Mouse (Mus musculus) forebrain, embryonic 15.5 days (tissue): Measurements from ENCODE around the gene Rhbg. TPM values are rescaled to one million over a fixed set of nuclear protein-coding genes. Genes with fewer than 3 reads are reported as not detected.
A peak's percentile ranks its signal among the peaks of the same experiment; 100 is the strongest.
"Not testable (repeated sequence)": the region's sequence is repeated elsewhere in the genome, so short reads cannot be mapped to it uniquely, and the experiment has no call there.

ENCODE experiments used
- ATAC-seq: fragments of 200-750 bp; cut with Nextera tagmentation; replicated peaks from 2 replicates; pipeline ENCODE4 v1.8.0; 2017; ENCODE audit warnings: mild to moderate bottlenecking, moderate TSS enrichment, moderate library complexity
- H3K27ac ChIP-seq: fragments of 300-500 bp; sonication (generic); replicated peaks from 2 replicates; pipeline ENCODE4 v1.5.1; 2015; ENCODE audit warnings: mild to moderate bottlenecking, inconsistent platforms
- H3K27me3 ChIP-seq: fragments of 300-500 bp; sonication (generic); 2 replicates; pipeline ENCODE4 v1.6.1; 2015; ENCODE audit warnings: inconsistent platforms
- H3K36me3 ChIP-seq: fragments of 300-500 bp; sonication (generic); 2 replicates; pipeline ENCODE4 v1.6.1; 2015; ENCODE audit warnings: mild to moderate bottlenecking, inconsistent platforms
- H3K4me1 ChIP-seq: fragments of 300-500 bp; sonication (generic); 2 replicates; pipeline ENCODE4 v1.6.1; 2015; ENCODE audit warnings: inconsistent platforms
- H3K4me2 ChIP-seq: fragments of 300-500 bp; sonication (generic); replicated peaks from 2 replicates; pipeline ENCODE4 v1.6.1; 2015; ENCODE audit warnings: mild to moderate bottlenecking, inconsistent platforms
- H3K4me3 ChIP-seq: fragments of 300-500 bp; sonication (generic); 2 replicates; pipeline ENCODE4 v1.5.1; 2015; ENCODE audit warnings: mild to moderate bottlenecking, inconsistent platforms
- H3K9ac ChIP-seq: fragments of 300-500 bp; sonication (generic); replicated peaks from 2 replicates; pipeline ENCODE4 v1.6.1; 2015; ENCODE audit warnings: mild to moderate bottlenecking, inconsistent platforms
- H3K9me3 ChIP-seq: fragments of 300-500 bp; sonication (generic); 2 replicates; pipeline ENCODE4 v1.6.1; 2016; ENCODE audit warnings: inconsistent platforms
- WGBS: fragments of 180-500 bp; shearing (Covaris S2); methylation state at CpG from one replicate; pipeline ENCODE4 v1.1.7; 2015; ENCODE audit warnings: mixed read lengths; 5-methylcytosine and 5-hydroxymethylcytosine counted together
- polyA plus RNA-seq: library from polyadenylated mRNA; unstranded; fragments of >200 nt; fragmentation: Nextera tagmentation; extraction: Ambion mirVana; gene quantifications from 2 replicates; pipeline ENCODE4 v1.2.1, GENCODE M21; 2015

Gene Rhbg
- polyA plus RNA-seq, 1 experiment from 2014 or later, result 0.14 TPM

GRCm38 (mm10) chr3:88281141-88281916 lies 26.8 kb upstream of the Rhbg start:
- H3K27me3 ChIP-seq, H3K27ac ChIP-seq, H3K9ac ChIP-seq, H3K4me2 ChIP-seq, H3K9me3 ChIP-seq, ATAC-seq, H3K36me3 ChIP-seq, H3K4me1 ChIP-seq, H3K4me3 ChIP-seq: not testable (repeated sequence)
- 40% methylated on average over 11 of the region's 11 CpGs for WGBS

DNA sequence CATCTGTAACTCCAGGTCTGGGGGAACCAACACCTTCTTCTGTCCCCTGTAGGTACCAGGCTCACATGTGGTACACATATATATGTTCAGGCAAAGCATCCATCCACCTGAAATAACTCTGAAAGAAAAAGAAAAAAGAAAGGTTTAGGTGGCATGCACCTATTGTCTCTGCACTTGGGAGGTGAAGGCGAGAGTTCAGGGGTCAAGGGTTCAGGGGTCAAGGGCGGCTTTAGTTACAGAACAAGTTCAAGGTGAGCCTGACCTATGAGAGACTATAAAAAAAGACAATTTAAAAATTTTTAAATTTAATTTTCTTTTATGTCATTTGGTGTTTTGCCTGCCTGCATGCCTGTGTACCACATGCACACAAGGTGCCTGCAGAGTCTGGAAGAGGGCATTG lies 25.5 kb upstream of the Rhbg start:
- H3K4me3 ChIP-seq, result no peak overlapping the region
- ATAC-seq, result no peak
- 88% methylated on average over 2 of the region's 2 CpGs for WGBS
- no peak overlapping the region for H3K9ac ChIP-seq
- H3K27ac ChIP-seq, result no peak overlapping the region
- no peaks in the 10 kb centered on the region for H3K36me3 ChIP-seq
- H3K4me2 ChIP-seq, result no peak overlapping the region
- no peaks in the 10 kb centered on the region for H3K4me1 ChIP-seq
- H3K9me3 ChIP-seq, result no peaks in the 10 kb centered on the region
- no peaks in the 10 kb centered on the region for H3K27me3 ChIP-seq

GRCm38 (mm10) chr3:88276529-88277143 lies 22.1 kb upstream of the Rhbg start:
- H3K9me3 ChIP-seq, result no peaks in the 10 kb centered on the region
- ATAC-seq, result no peak
- no peak overlapping the region for H3K9ac ChIP-seq
- 54% methylated on average over 7 of the region's 7 CpGs for WGBS
- H3K27me3 ChIP-seq, result no peaks in the 10 kb centered on the region
- no peak overlapping the region for H3K4me2 ChIP-seq
- H3K27ac ChIP-seq, result no peak overlapping the region
- H3K4me1 ChIP-seq, result no peaks in the 10 kb centered on the region
- H3K36me3 ChIP-seq, result no peaks in the 10 kb centered on the region
- no peak overlapping the region for H3K4me3 ChIP-seq

DNA sequence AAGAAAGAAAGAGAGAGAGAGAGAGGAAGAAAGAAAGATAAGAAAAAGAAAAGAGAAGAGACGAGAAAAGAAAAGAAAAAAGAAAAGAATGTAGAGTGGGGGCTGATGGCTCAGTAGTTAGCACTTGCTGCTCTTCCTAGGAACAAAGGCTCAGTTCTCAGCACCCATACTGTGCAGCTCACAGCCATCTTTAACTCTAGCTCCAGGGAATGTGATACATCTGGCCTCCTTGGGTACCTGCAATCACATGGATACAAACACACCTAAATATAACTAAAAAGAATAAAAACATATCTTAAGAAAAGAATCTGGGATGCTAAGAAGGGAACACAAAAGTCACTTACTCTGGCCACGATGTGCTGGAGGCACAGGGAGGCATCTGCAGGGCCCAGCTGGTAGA lies 21.6 kb upstream of the Rhbg start:
- no peak overlapping the region for H3K4me3 ChIP-seq
- WGBS, result 77% methylated on average over 2 of the region's 2 CpGs
- ATAC-seq, result no peak

DNA sequence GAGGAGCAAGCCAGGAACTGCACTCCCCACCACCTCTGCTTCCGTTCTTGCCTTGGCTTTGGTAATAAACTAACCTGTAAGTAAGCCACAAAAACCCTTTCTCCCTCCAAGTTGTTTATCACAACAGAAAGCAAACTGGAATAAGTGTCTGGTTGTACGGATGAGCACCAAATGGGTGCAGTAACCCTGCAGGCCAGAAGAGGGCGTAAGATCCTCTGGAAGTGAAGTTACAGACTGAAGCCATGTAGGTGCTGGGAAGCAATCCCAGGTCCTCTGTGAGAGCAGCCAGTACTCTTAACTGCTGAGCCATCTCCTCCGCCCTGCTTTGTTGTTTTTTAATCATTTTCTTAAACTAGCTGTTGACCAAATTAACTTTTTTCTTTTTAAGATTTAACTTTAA lies 19.5 kb upstream of the Rhbg start:
- no peaks in the 10 kb centered on the region for H3K27me3 ChIP-seq
- H3K4me1 ChIP-seq, result no peaks in the 10 kb centered on the region
- no peak overlapping the region for H3K4me3 ChIP-seq
- 91% methylated on average over 4 of the region's 4 CpGs for WGBS
- no peak for ATAC-seq
- H3K27ac ChIP-seq, result no peak overlapping the region
- no peaks in the 10 kb centered on the region for H3K36me3 ChIP-seq
- H3K9ac ChIP-seq, result no peak overlapping the region
- H3K9me3 ChIP-seq, result no peaks in the 10 kb centered on the region
- H3K4me2 ChIP-seq, result no peak overlapping the region

More for the DNA sequence above, 21.6 kb upstream of the Rhbg start:
- Histone ChIP-seq H3K36me3 (no peaks in the 10 kb centered on the region), H3K9ac (no peak overlapping the region), H3K9me3 (no peaks in the 10 kb centered on the region), H3K27ac (no peak overlapping the region), H3K27me3 (no peaks in the 10 kb centered on the region), H3K4me1 (no peaks in the 10 kb centered on the region), H3K4me2 (no peak overlapping the region)

DNA sequence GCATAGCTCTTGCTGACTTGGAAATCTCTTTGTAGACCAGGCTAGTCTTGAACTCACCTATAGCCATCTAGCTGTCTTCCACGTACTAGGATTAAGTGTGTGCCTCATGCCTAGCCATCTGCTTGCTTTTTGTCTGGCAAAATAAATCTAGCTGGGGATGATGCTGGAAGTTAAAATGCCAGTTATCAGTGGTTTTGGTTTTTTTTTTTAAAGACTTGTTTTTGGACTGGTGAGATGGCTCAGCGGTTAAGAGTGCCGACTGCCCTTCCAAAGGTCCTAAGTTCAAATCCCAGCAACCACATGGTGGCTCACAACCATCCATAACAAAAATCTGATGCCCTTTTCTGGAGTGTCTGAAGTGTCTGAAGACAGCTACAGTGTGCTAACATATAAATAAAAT lies 17.4 kb upstream of the Rhbg start:
- no peaks in the 10 kb centered on the region for H3K27me3 ChIP-seq
- no peak overlapping the region for H3K9ac ChIP-seq
- no peaks in the 10 kb centered on the region for H3K4me1 ChIP-seq
- no peak overlapping the region for H3K27ac ChIP-seq
- H3K4me2 ChIP-seq, result no peak overlapping the region
- H3K36me3 ChIP-seq, result no peaks in the 10 kb centered on the region
- no peak for ATAC-seq
- WGBS, result 94% methylated on average over 3 of the region's 3 CpGs
- H3K9me3 ChIP-seq, result no peaks in the 10 kb centered on the region
- H3K4me3 ChIP-seq, result no peak overlapping the region

DNA sequence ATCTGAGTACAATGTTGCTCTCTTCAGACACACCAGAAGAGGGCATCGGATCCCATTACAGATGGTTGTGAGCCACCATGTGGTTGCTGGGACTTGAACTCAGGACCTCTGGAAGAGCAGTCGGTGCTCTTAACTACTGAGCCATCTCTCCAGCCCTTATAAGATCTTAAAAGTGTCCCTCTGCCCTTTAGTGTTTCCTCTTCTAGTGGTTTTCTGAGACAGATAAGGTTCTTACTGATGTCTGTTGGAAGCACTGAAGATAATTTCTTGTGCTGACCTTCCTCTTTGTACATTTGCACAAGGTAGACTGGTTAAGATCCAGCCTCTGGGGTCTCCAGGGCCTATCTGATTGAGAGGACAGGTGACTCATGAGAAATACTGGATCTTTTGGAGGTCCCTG lies 16.8 kb upstream of the Rhbg start:
- H3K27me3 ChIP-seq, H3K36me3 ChIP-seq, H3K4me3 ChIP-seq, ATAC-seq, H3K9ac ChIP-seq, H3K9me3 ChIP-seq, H3K27ac ChIP-seq, H3K4me2 ChIP-seq, H3K4me1 ChIP-seq: not testable (repeated sequence)
- whole genome bisulfite sequencing, result 96% methylated on average over 2 of the region's 2 CpGs

DNA sequence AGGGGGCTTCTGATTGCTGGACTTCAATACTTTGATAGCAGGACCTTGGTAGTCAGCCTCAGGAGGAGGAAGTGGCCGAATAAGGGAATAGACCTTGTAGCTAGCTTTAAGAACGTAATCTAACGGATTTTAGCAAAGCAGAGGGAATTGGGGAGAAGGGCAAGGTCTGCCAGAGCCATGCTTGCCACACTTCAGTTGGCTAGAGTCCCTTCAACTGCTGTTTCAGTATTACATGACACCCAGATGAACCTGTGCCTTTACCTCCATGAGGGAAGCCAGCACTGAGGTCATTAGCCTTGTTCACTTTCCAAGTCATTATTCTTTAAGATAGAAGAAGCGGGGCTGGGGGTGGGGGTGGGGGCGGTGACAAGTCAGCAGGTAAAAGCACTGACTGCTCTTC lies 14.5 kb upstream of the Rhbg start:
- Histone ChIP-seq H3K9me3 (no peaks in the 10 kb centered on the region), H3K9ac (no peak overlapping the region), H3K4me1 (no peaks in the 10 kb centered on the region), H3K36me3 (no peaks in the 10 kb centered on the region), H3K27ac (no peak overlapping the region), H3K4me3 (no peak overlapping the region), H3K4me2 (no peak overlapping the region), H3K27me3 (no peaks in the 10 kb centered on the region)
- 84% methylated on average over 5 of the region's 5 CpGs for WGBS
- ATAC-seq, result no peak

DNA sequence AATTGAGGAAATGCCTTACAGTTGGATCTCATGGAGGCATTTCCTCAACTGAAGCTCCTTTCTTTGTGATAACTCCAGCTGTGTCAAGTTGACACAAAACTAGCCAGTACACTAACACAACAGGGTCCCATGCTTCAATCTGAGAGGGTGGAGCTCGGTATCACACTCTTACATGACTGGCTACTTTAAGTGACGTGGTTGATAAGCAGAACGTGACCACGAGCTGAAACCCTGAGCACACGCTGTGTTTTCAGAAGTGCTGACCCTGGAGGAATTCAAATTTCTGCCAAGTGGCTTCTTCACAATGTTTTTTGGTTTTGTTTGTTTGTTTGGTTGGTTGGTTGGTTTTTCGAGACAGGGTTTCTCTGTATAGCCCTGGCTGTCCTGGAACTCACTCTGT lies 13.5 kb upstream of the Rhbg start:
- not testable (repeated sequence) for H3K4me2 ChIP-seq, H3K4me1 ChIP-seq, H3K27ac ChIP-seq, H3K27me3 ChIP-seq, H3K4me3 ChIP-seq, ATAC-seq, H3K9me3 ChIP-seq, H3K9ac ChIP-seq, H3K36me3 ChIP-seq
- WGBS, result 89% methylated on average over 6 of the region's 6 CpGs

DNA sequence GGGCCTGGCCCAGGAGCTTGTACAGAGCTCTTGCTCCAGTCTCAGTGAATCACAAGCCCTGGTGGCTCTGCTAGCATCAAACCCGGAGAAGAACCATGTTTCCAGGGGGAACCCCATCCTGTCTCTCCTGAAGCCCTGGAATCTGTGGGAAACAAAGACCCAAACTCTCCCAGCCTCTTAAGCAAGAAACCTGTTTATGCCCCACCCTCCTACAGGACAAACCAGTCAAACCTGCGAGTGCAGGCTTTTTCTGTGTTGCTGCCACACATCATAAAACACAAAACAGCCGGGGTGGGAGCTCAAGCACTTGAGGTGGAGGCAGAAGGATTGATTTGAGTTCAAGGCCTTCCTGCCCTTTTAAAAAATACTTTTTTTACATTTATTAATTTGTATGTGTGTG lies 7.8 kb upstream of the Rhbg start:
- no peaks in the 10 kb centered on the region for H3K4me1 ChIP-seq
- H3K9ac ChIP-seq, result no peak overlapping the region
- WGBS, result 82% methylated on average over 3 of the region's 3 CpGs
- H3K4me3 ChIP-seq, result no peak overlapping the region
- no peak overlapping the region for H3K27ac ChIP-seq
- H3K27me3 ChIP-seq, result no peaks in the 10 kb centered on the region
- no peak for ATAC-seq
- no peaks in the 10 kb centered on the region for H3K36me3 ChIP-seq
- no peaks in the 10 kb centered on the region for H3K9me3 ChIP-seq
- no peak overlapping the region for H3K4me2 ChIP-seq

DNA sequence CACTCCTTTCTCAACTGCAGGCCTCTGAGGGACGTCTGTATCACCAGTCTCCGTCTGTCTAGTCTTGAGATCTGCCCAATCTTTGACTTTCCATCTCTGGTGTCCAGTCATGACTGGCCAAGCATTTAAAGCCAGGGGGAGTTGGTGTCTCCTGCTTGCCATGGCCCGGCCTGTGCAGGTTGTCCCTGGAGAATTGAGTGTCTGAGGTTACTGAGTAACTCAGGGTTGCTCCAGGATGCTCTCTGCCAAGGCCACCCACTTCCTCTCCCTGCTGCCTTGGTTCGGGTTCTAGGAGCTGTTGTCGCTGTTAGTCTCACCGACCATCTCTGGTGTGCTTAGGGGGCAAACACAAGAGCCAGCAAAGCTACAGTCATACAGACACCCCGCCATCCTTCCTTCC lies 1.9 kb upstream of the Rhbg start:
- WGBS, result 86% methylated on average over 7 of the region's 7 CpGs

GRCm38 (mm10) chr3:88255950-88256349 lies 1.4 kb upstream of the Rhbg start:
- Histone ChIP-seq H3K4me1 (peaks cover 6% of the 10 kb centered on the region), H3K27ac (no peak overlapping the region), H3K4me2 (no peak overlapping the region), H3K9me3 (no peaks in the 10 kb centered on the region), H3K27me3 (peaks cover 17% of the 10 kb centered on the region; the same call in 1 of the 2 replicates), H3K9ac (no peak overlapping the region), H3K36me3 (no peaks in the 10 kb centered on the region), H3K4me3 (no peak overlapping the region)
- 69% methylated on average over 6 of the region's 6 CpGs for WGBS
- 0 out of 2 replicates have a peak, but pooled peaks have one; percentile 23 for ATAC-seq

More for the DNA sequence above, 1.9 kb upstream of the Rhbg start:
- H3K27me3 ChIP-seq, result peaks cover 17% of the 10 kb centered on the region; the same call in 1 of the 2 replicates
- H3K4me1 ChIP-seq, result peaks cover 6% of the 10 kb centered on the region
- H3K4me2 ChIP-seq, result no peak overlapping the region
- no peak overlapping the region for H3K4me3 ChIP-seq
- H3K9ac ChIP-seq, result no peak overlapping the region
- no peaks in the 10 kb centered on the region for H3K9me3 ChIP-seq
- ATAC-seq, result no peak
- no peaks in the 10 kb centered on the region for H3K36me3 ChIP-seq
- H3K27ac ChIP-seq, result no peak overlapping the region

DNA sequence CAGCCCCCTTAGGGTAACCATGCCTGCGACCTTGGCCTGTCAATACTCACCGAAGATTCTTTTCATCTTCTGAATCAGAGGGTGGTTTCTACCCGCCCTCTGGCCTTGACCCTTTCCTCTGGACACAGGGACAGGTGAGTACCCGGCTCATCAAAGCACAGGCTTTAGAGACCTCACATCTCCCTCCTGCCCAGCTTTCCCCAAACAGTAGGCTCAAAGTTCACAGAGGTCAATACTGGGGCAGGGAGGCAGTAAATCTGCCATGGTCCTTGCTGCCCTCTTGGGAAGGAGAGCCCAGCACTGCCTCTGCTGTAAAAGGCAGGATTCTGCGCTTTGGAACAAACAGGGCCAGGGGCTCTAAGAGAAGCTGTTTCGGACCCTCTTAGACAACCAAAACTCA lies 1.8 kb downstream of the Rhbg start:
- Histone ChIP-seq H3K36me3 (no peaks in the 10 kb centered on the region), H3K27ac (no peak overlapping the region), H3K9ac (no peak overlapping the region), H3K27me3 (peaks cover 17% of the 10 kb centered on the region; the same call in 1 of the 2 replicates), H3K4me1 (peaks cover 6% of the 10 kb centered on the region), H3K4me3 (no peak overlapping the region), H3K4me2 (no peak overlapping the region), H3K9me3 (no peaks in the 10 kb centered on the region)
- 80% methylated on average over 6 of the region's 6 CpGs for WGBS
- no peak for ATAC-seq
